Mouse (Mus musculus) megakaryocyte, embryonic 14.5 days (primary cell): Measurements from ENCODE around the gene Fam20c.

Experiments
- FLI1 ChIP-seq: IDR thresholded peaks from 2 replicates; pipeline ENCODE4 v1.6.1; 2012; ENCODE audit warnings: low read length, inconsistent platforms, mixed read lengths
- GATA1 ChIP-seq: IDR thresholded peaks from 3 replicates; pipeline ENCODE4 v1.6.1; 2012; ENCODE audit warnings: mixed read lengths, low read length, inconsistent platforms, borderline replicate concordance

DNA sequence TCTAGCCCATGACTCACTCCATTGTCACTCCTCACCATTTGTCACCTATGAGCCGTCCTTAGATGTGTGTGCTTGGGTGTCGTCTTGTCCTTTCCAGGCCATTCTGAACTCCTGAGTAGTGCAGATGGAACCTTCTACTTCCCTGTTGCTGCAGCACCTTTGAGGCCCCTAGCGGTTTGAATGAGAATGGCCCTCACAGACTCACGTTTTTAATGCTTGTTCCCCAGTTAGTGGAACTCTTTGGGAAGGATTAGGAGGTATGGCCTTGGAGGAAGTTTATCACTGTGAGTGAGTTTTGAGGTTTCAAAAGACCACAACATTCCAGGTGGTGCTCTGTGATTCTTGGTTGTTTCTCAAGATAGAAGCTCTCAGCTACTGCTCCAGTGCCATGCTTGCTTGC is 97.8 kb downstream of the Fam20c start:
- TF ChIP-seq GATA1 (no peak), FLI1 (no peak)
